Mouse (Mus musculus) heart, embryonic 10.5 days (tissue): Measurements from ENCODE around the gene Pfdn6. TPM values are rescaled to one million over a fixed set of nuclear protein-coding genes. Genes with fewer than 3 reads are reported as not detected.

Experiments used
- polyA plus RNA-seq: library from polyadenylated mRNA; unstranded; fragments of >200 nt; fragmentation: Nextera tagmentation; extraction: Ambion mirVana; gene quantifications from 2 replicates; pipeline ENCODE4 v1.2.1, GENCODE M21; 2016

Gene Pfdn6
- polyA plus RNA-seq, 1 experiment from 2014 or later: 198 TPM

Other genes starting within 250 kb of the Pfdn6 start
- 65.8 and 73.1 TPM in 2 replicates for gene March2, start 221.7 kb downstream of the Pfdn6 start, polyA plus RNA-seq
- gene Rab11b, start 179.8 kb downstream of the Pfdn6 start, polyA plus RNA-seq: 316 and 329 TPM in 2 replicates
- 7.4 and 19.8 TPM in 2 replicates for gene Angptl4, start 158.5 kb downstream of the Pfdn6 start, polyA plus RNA-seq
- 37.1 and 47.9 TPM in 2 replicates for gene Kank3, start 129.8 kb downstream of the Pfdn6 start, polyA plus RNA-seq
- 576 and 657 TPM in 2 replicates for gene Rps28, start 115.8 kb downstream of the Pfdn6 start, polyA plus RNA-seq
- 482 and 487 TPM in 2 replicates for gene Ndufa7, start 115.8 kb downstream of the Pfdn6 start, polyA plus RNA-seq
- 61.6 and 75.7 TPM in 2 replicates for gene Cd320, start 97.3 kb downstream of the Pfdn6 start, polyA plus RNA-seq
- gene Gm7029, start 66.5 kb downstream of the Pfdn6 start, polyA plus RNA-seq: not detected in 2 replicates
- 3.6 and 5.2 TPM in 2 replicates for gene Kifc1, start 49.7 kb downstream of the Pfdn6 start, polyA plus RNA-seq
- gene Platr17, start 35.2 kb downstream of the Pfdn6 start, polyA plus RNA-seq: 0.28 and 0.73 TPM in 2 replicates
- 46.6 and 52.9 TPM in 2 replicates for gene Daxx, start 30.9 kb downstream of the Pfdn6 start, polyA plus RNA-seq
- gene Tapbp, start 24.4 kb downstream of the Pfdn6 start, polyA plus RNA-seq: 13.9 and 20.5 TPM in 2 replicates
- 16.0 and 17.3 TPM in 2 replicates for gene Zbtb22, start 24.4 kb downstream of the Pfdn6 start, polyA plus RNA-seq
- gene Rgl2, start 10.8 kb downstream of the Pfdn6 start, polyA plus RNA-seq: 37.1 and 44.2 TPM in 2 replicates
- 35.8 and 48.1 TPM in 2 replicates for gene Wdr46, start 317 bp upstream of the Pfdn6 start, polyA plus RNA-seq
- 5.9 and 7.1 TPM in 2 replicates for gene B3galt4, start 11.1 kb upstream of the Pfdn6 start, polyA plus RNA-seq
- gene Vps52, start 15.5 kb upstream of the Pfdn6 start, polyA plus RNA-seq: 47.1 and 47.5 TPM in 2 replicates
- gene Rps18, start 15.7 kb upstream of the Pfdn6 start, polyA plus RNA-seq: 1,115 and 1,297 TPM in 2 replicates
- gene H2-K1, start 60.0 kb upstream of the Pfdn6 start, polyA plus RNA-seq: 13.0 and 16.2 TPM in 2 replicates
- 14.4 and 15.8 TPM in 2 replicates for gene Ring1, start 84.3 kb upstream of the Pfdn6 start, polyA plus RNA-seq
- gene H2-Ke6, start 87.7 kb upstream of the Pfdn6 start, polyA plus RNA-seq: 32.4 and 36.4 TPM in 2 replicates
- 160 and 180 TPM in 2 replicates for gene Slc39a7, start 91.3 kb upstream of the Pfdn6 start, polyA plus RNA-seq
- gene Rxrb, start 91.5 kb upstream of the Pfdn6 start, polyA plus RNA-seq: 31.4 and 40.6 TPM in 2 replicates
- 0.38 and 1.0 TPM in 2 replicates for gene Col11a2, start 99.1 kb upstream of the Pfdn6 start, polyA plus RNA-seq
- gene H2-Oa, start 152.0 kb upstream of the Pfdn6 start, polyA plus RNA-seq: 0.62 and 0.84 TPM in 2 replicates
- gene H2-DMa, start 179.2 kb upstream of the Pfdn6 start, polyA plus RNA-seq: 4.2 and 7.1 TPM in 2 replicates
- gene Brd2, start 182.3 kb upstream of the Pfdn6 start, polyA plus RNA-seq: 77.6 and 101 TPM in 2 replicates
- 0.18 TPM in 1 of 2 replicates, not detected in the other for gene H2-DMb2, start 203.0 kb upstream of the Pfdn6 start, polyA plus RNA-seq
- gene H2-DMb1, start 212.7 kb upstream of the Pfdn6 start, polyA plus RNA-seq: 0.23 and 0.29 TPM in 2 replicates
- 0.84 and 1.2 TPM in 2 replicates for gene Tap1, start 247.2 kb upstream of the Pfdn6 start, polyA plus RNA-seq
- gene Psmb9, start 247.4 kb upstream of the Pfdn6 start, polyA plus RNA-seq: 0.41 and 0.60 TPM in 2 replicates